Mouse (Mus musculus) embryonic facial prominence, embryonic 14.5 days (tissue): ENCODE results near the gene Xpot. TPM values are rescaled to one million over a fixed set of nuclear protein-coding genes. Genes with fewer than 3 reads are reported as not detected.

Source experiments
- ATAC-seq: fragments of 200-750 bp; cut with Nextera tagmentation; 2 replicates; pipeline ENCODE4 v1.8.0; 2017; ENCODE audit warnings: low read depth, moderate number of reproducible peaks, moderate TSS enrichment
- DNase-seq: peaks from one replicate; pipeline ENCODE4 v3.0.0-alpha.2; 2015; ENCODE audit warnings: low spot score
- H3K27ac ChIP-seq: fragments of 300-500 bp; sonication (generic); replicated peaks from 2 replicates; pipeline ENCODE4 v1.5.1; 2014; ENCODE audit warnings: low read depth, mild to moderate bottlenecking, low read length, moderate library complexity
- H3K27me3 ChIP-seq: fragments of 300-500 bp; sonication (generic); replicated peaks from 2 replicates; pipeline ENCODE4 v1.6.1; 2014; ENCODE audit warnings: low read length; ENCODE audit not compliant: control insufficient read depth, insufficient read depth
- H3K36me3 ChIP-seq: fragments of 300-500 bp; sonication (generic); 2 replicates; pipeline ENCODE4 v1.6.1; 2014; ENCODE audit warnings: low read length, mixed read lengths; ENCODE audit not compliant: control insufficient read depth, insufficient read depth
- H3K4me1 ChIP-seq: fragments of 300-500 bp; sonication (generic); 2 replicates; pipeline ENCODE4 v1.6.1; 2014; ENCODE audit warnings: antibody characterized with exemption, low read length; ENCODE audit not compliant: control insufficient read depth, insufficient read depth
- H3K4me2 ChIP-seq: fragments of 300-500 bp; sonication (generic); 2 replicates; pipeline ENCODE4 v1.6.1; 2014; ENCODE audit warnings: low read depth, mild to moderate bottlenecking, low read length, moderate library complexity, mixed read lengths
- H3K4me3 ChIP-seq: fragments of 300-500 bp; sonication (generic); 2 replicates; pipeline ENCODE4 v1.5.1; 2014; ENCODE audit warnings: low read depth, mild to moderate bottlenecking, low read length
- H3K9ac ChIP-seq: fragments of 300-500 bp; sonication (generic); 2 replicates; pipeline ENCODE4 v1.6.1; 2014; ENCODE audit warnings: low read depth, mild to moderate bottlenecking, low read length, moderate library complexity, mixed read lengths
- H3K9me3 ChIP-seq: fragments of 300-500 bp; sonication (generic); 2 replicates; pipeline ENCODE4 v1.6.1; 2016; ENCODE audit warnings: low read length; ENCODE audit not compliant: control insufficient read depth
- WGBS: fragments of 180-500 bp; shearing (Covaris S2); extraction: QIAGEN DNeasy Blood & Tissue Kit; methylation state at CpG from one replicate; pipeline ENCODE4 v1.1.7; 2014; 5-methylcytosine and 5-hydroxymethylcytosine counted together
- polyA plus RNA-seq: library from polyadenylated mRNA; unstranded; fragments of >200 nt; fragmentation: Nextera tagmentation; extraction: Ambion mirVana; gene quantifications from 2 replicates; pipeline ENCODE4 v1.2.1, GENCODE M21; 2014

The Xpot gene
- polyA plus RNA-seq, 1 experiment from 2014 or later: 54.9 TPM

GRCm38 (mm10) chr10:121612448-121612847 lies 13.7 kb downstream of the Xpot start:
- H3K27ac ChIP-seq: no peak overlapping the region
- no peaks in the 10 kb centered on the region for H3K4me1 ChIP-seq
- no peaks in the 10 kb centered on the region for H3K9me3 ChIP-seq
- DNase-seq (no peak), ATAC-seq (no peak)
- WGBS: 87% methylated on average over 6 of the region's 6 CpGs
- no peaks in the 10 kb centered on the region for H3K27me3 ChIP-seq
- no peak overlapping the region for H3K4me3 ChIP-seq
- no peak overlapping the region for H3K4me2 ChIP-seq
- no peak overlapping the region for H3K9ac ChIP-seq
- H3K36me3 ChIP-seq: peaks cover 94% of the 10 kb centered on the region

DNA sequence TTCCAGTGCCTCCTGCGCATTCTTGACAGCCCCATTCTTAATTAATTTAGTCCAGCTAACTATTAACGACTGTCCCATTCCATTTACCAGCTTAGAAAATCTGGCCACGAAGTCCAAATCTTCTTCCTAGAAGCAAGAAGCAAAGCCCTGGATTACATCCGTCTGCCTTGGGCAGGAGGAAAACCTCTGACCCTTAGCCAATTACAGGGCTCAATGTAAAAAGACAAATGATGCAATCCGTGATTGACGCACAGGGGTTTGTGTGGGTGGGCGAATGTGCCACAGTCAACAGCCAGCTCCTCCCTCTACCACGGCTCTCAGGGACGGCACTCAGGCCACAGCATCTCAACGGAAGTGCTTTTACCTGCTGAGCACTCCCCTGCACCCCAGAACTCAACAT lies 14.5 kb downstream of the Xpot start:
- no peaks in the 10 kb centered on the region for H3K4me1 ChIP-seq
- peaks cover 94% of the 10 kb centered on the region for H3K36me3 ChIP-seq
- no peak overlapping the region for H3K9ac ChIP-seq
- 73% methylated on average over 9 of the region's 10 CpGs for WGBS
- no peaks in the 10 kb centered on the region for H3K9me3 ChIP-seq
- H3K27me3 ChIP-seq: no peaks in the 10 kb centered on the region
- no peak for DNase-seq
- no peak overlapping the region for H3K4me3 ChIP-seq
- no peak overlapping the region for H3K4me2 ChIP-seq
- ATAC-seq: no peak
- H3K27ac ChIP-seq: no peak overlapping the region

DNA sequence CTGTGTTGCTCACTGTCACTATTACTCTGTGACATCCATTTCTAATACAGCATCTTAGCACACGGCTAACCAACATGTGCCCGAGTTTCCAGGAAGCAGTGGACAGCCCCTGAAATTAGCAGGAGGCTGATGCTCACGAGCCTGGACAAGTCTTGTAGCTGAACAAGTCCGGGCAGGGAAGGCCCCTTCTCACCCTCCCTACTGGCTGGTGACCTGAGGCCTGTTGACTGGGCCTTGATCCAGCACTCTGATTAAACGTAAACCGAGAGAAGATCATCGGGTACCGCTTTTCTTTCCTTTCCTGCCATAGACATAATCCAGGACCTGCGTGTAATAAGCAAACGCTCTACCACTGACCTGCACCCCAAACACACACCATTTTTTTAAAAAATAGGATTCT lies 18.0 kb downstream of the Xpot start:
- H3K4me3 ChIP-seq: no peak overlapping the region
- no peak for ATAC-seq
- no peaks in the 10 kb centered on the region for H3K27me3 ChIP-seq
- no peak overlapping the region for H3K27ac ChIP-seq
- H3K9me3 ChIP-seq: no peaks in the 10 kb centered on the region
- 76% methylated on average over 10 of the region's 10 CpGs for WGBS
- no peak overlapping the region for H3K9ac ChIP-seq
- no peak for DNase-seq
- H3K4me2 ChIP-seq: no peak overlapping the region
- H3K36me3 ChIP-seq: peaks cover 96% of the 10 kb centered on the region
- no peaks in the 10 kb centered on the region for H3K4me1 ChIP-seq

- Histone ChIP-seq H3K4me2 (no peak overlapping the region), H3K27me3 (no peaks in the 10 kb centered on the region), H3K9ac (no peak overlapping the region), H3K9me3 (no peaks in the 10 kb centered on the region), H3K27ac (no peak overlapping the region), H3K4me3 (no peak overlapping the region), H3K36me3 (peaks cover 98% of the 10 kb centered on the region), H3K4me1 (no peaks in the 10 kb centered on the region)
- no peak for ATAC-seq
- WGBS: 94% methylated on average over 13 of the region's 13 CpGs
- DNase-seq: no peak
Measured at GRCm38 (mm10) chr10:121604632-121605344, 21.3 kb downstream of the Xpot start.

- Histone ChIP-seq H3K9me3 (no peaks in the 10 kb centered on the region), H3K36me3 (peaks cover 100% of the 10 kb centered on the region), H3K4me3 (no peak overlapping the region), H3K4me1 (no peaks in the 10 kb centered on the region), H3K27ac (no peak overlapping the region), H3K4me2 (no peak overlapping the region), H3K27me3 (no peaks in the 10 kb centered on the region), H3K9ac (no peak overlapping the region)
- ATAC-seq (no peak), DNase-seq (no peak)
- WGBS: 82% methylated on average over 4 of the region's 4 CpGs
Measured at GRCm38 (mm10) chr10:121603556-121603955, 22.6 kb downstream of the Xpot start.

- H3K4me2 ChIP-seq: no peak overlapping the region
- H3K27ac ChIP-seq: no peak overlapping the region
- WGBS: 76% methylated on average over 6 of the region's 6 CpGs
- ATAC-seq: 0 out of 2 replicates have a peak, but pooled peaks have one; percentile 16
- no peak overlapping the region for H3K9ac ChIP-seq
- H3K27me3 ChIP-seq: no peaks in the 10 kb centered on the region
- no peaks in the 10 kb centered on the region for H3K9me3 ChIP-seq
- H3K4me1 ChIP-seq: no peaks in the 10 kb centered on the region
- H3K36me3 ChIP-seq: peaks cover 100% of the 10 kb centered on the region
- no peak overlapping the region for H3K4me3 ChIP-seq
- DNase-seq: no peak
Measured at GRCm38 (mm10) chr10:121601272-121601671, 24.9 kb downstream of the Xpot start.

GRCm38 (mm10) chr10:121596580-121596979 lies 29.6 kb downstream of the Xpot start:
- Histone ChIP-seq H3K9me3 (no peaks in the 10 kb centered on the region), H3K4me3 (no peak overlapping the region), H3K4me2 (no peak overlapping the region), H3K27ac (no peak overlapping the region), H3K4me1 (no peaks in the 10 kb centered on the region), H3K9ac (no peak overlapping the region), H3K36me3 (peaks cover 94% of the 10 kb centered on the region), H3K27me3 (no peaks in the 10 kb centered on the region)
- WGBS: 85% methylated on average over 9 of the region's 9 CpGs
- no peak for DNase-seq
- no peak for ATAC-seq

DNA sequence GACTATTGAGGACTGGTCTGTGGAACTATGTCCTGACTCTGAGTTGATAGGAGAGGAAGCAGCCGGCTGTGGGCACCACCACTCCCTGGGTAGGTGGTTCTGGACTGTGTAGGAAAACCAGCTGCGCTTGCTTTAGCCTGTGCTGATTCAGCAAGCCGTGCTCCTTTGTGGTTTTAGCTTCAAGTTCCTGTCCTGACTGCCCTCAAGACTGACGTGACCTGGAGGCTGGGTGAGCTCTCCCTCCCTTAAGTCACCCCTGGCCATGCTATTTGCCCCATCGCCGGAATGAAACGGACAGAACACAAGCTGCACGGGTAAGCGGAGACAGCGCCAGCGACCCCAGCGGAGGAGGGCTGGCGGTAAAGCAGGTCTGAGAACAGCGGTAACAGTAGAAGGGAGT lies 35.0 kb downstream of the Xpot start:
- Histone ChIP-seq H3K9ac (no peak overlapping the region), H3K27me3 (no peaks in the 10 kb centered on the region), H3K27ac (no peak overlapping the region; the same call in 1 of the 2 replicates)

DNA sequence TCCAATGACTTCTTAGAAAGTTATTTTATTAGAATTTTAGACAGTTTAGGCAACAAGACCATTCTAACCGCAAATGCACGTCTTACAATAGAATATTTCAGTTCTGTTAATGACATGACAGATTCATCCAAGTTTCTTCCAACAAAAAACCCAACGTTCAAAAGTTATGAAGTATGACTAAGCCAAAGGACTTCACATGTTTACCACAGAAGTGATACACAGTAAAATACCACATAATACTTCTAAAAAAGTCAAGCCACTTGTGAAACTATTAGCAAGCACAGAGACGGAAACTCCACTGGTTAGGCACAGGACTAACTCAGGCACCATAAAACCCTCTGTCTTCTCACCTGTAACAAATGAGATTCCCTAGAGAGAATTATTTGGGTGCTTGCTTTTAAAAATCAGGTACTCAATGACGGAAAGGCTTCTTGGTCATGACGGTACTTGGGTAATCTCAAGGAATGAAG lies 38.7 kb downstream of the Xpot start:
- H3K27ac ChIP-seq: no peak overlapping the region
- peak overlapping the region; percentile 73 for H3K4me2 ChIP-seq
- peak overlapping the region; percentile 95 for H3K9ac ChIP-seq
- ATAC-seq: no peak
- 58% methylated on average over 6 of the region's 6 CpGs for WGBS
- peaks cover 8% of the 10 kb centered on the region for H3K4me1 ChIP-seq
- H3K4me3 ChIP-seq: peak overlapping the region; percentile 84
- H3K27me3 ChIP-seq: no peaks in the 10 kb centered on the region
- no peaks in the 10 kb centered on the region for H3K9me3 ChIP-seq
- no peak for DNase-seq
- H3K36me3 ChIP-seq: peaks cover 25% of the 10 kb centered on the region

More for the DNA sequence above, 35.0 kb downstream of the Xpot start:
- Histone ChIP-seq H3K4me3 (no peak overlapping the region), H3K4me1 (no peaks in the 10 kb centered on the region), H3K4me2 (no peak overlapping the region), H3K9me3 (no peaks in the 10 kb centered on the region), H3K36me3 (peaks cover 47% of the 10 kb centered on the region)
- peak; percentile 7 for DNase-seq
- no peak for ATAC-seq
- WGBS: 88% methylated on average over 14 of the region's 14 CpGs
